Mouse (Mus musculus): ENCODE results near the gene Itpkb. TPM values are rescaled to one million over a fixed set of nuclear protein-coding genes. Genes with fewer than 3 reads are reported as not detected.

The Itpkb gene
- polyA plus RNA-seq, 1 experiment from 2014 or later: 11.2 TPM

DNA sequence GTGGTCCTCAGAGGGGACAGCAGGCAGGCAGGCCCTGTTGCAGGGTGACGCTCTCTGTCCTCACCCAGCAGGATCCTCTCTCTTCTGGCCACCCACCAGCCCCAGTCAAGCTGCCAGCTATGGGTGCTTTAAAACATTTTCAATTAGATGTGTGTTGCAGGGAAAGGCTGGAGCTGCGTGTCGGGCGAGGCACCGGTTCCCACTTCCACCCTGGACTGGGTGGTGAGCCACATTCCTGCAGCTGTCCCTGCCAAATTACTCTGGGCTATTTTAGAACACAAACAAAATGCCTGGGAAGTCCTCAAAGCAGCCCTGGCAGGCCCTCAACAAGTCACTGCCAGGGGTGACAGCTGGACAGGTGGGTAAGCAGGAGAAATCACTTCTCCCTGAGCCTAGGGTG is 132.1 kb downstream of the Itpkb start:
- ATAC-seq (ENCODE audit: insufficient number of reproducible peaks, insufficient read depth, low FRiP score, low TSS enrichment, low read depth): no peak
- peaks cover 26% of the 10 kb centered on the region for H3K4me1 ChIP-seq
- no peaks in the 10 kb centered on the region for H3K9me3 ChIP-seq
- no peaks in the 10 kb centered on the region for H3K36me3 ChIP-seq
- H3K4me3 ChIP-seq: no peak overlapping the region
- no peak overlapping the region for H3K9ac ChIP-seq
- no peak overlapping the region for H3K27ac ChIP-seq
- 81% methylated on average over 5 of the region's 5 CpGs for WGBS
- H3K27me3 ChIP-seq: peaks cover 3% of the 10 kb centered on the region; the same call in 1 of the 2 replicates
- no peak overlapping the region for H3K4me2 ChIP-seq

DNA sequence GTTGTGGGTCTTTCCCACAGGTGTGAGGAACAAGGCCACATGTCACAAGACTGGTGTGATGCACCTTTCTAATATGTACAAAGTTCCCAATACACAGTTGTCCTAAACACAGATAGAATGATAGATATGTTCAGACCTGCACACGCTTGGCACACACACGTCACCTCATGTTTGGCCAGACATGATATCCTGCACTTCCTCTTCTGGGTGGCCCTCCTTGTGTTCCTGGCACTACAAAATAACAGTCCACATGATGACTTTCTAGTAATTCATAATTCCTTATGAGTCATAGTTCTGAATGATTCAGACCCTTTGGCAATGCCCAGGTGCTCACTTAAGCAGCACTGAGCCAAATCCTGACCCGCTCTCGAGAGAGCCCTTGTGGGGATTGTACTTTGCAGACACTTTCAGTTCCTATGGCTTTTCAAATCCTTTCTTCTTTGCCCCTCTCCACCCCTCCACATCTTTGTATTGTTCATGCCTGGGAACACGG is 132.7 kb downstream of the Itpkb start:
- 90% methylated on average over 5 of the region's 5 CpGs for WGBS
- H3K4me3 ChIP-seq: no peak overlapping the region
- no peak for ATAC-seq (ENCODE audit: insufficient number of reproducible peaks, insufficient read depth, low FRiP score, low TSS enrichment, low read depth)
- H3K27me3 ChIP-seq: peaks cover 3% of the 10 kb centered on the region; the same call in 1 of the 2 replicates
- H3K4me1 ChIP-seq: peaks cover 20% of the 10 kb centered on the region
- no peak overlapping the region for H3K9ac ChIP-seq
- no peak overlapping the region for H3K4me2 ChIP-seq
- H3K9me3 ChIP-seq: no peaks in the 10 kb centered on the region
- no peak overlapping the region for H3K27ac ChIP-seq
- H3K36me3 ChIP-seq: no peaks in the 10 kb centered on the region

DNA sequence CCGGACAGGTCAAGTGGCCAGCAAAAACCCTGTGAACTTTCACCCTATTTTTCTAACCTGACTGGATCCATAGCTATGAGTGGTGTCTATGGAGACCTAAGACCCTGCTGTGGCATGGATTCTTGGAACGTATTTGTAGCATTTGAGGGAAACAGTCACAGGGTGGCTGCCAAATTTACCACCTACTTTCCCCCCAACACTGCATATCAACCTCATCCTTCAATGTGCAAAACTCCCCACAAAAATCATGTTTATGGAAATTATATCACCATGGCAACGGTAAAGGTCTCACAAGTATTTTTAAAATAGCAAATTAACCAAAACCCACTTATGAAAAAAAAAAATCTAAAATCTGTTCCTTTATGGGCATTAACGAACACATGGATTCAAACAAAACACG is 134.1 kb downstream of the Itpkb start:
- WGBS: 71% methylated on average over 5 of the region's 5 CpGs
- Histone ChIP-seq H3K4me3 (no peak overlapping the region), H3K4me2 (no peak overlapping the region), H3K27me3 (peaks cover 3% of the 10 kb centered on the region; the same call in 1 of the 2 replicates), H3K27ac (no peak overlapping the region), H3K9me3 (no peaks in the 10 kb centered on the region), H3K9ac (no peak overlapping the region), H3K36me3 (no peaks in the 10 kb centered on the region), H3K4me1 (peaks cover 10% of the 10 kb centered on the region; the same call in 1 of the 2 replicates)
- ATAC-seq (ENCODE audit: insufficient number of reproducible peaks, insufficient read depth, low FRiP score, low TSS enrichment, low read depth): no peak

DNA sequence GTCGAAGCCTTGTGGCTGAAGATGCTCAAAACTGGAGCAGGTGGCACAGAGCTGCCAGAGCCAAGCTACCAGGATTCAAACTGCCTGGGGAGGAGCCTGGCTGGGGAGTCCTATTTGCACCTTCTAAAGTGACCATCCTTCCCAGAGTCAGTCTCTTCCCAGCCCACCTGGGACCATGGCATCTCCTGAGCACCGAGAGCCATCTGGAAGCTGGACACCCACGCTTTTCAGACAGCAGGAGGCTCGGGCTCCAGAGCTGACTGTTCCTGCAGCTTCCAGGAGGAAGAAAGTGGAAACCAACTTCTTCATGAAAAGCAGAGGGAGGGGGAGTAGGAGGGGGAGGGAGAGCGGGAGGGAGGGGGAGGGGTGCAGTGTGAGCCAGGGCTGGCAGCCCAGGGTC is 135.3 kb downstream of the Itpkb start:
- Histone ChIP-seq H3K9me3 (no peaks in the 10 kb centered on the region), H3K27me3 (peaks cover 3% of the 10 kb centered on the region; the same call in 1 of the 2 replicates), H3K4me1 (peaks cover 8% of the 10 kb centered on the region; the same call in 1 of the 2 replicates), H3K9ac (no peak overlapping the region), H3K36me3 (no peaks in the 10 kb centered on the region), H3K4me3 (no peak overlapping the region), H3K27ac (no peak overlapping the region), H3K4me2 (no peak overlapping the region)
- 58% methylated on average over 5 of the region's 5 CpGs for WGBS
- ATAC-seq (ENCODE audit: insufficient number of reproducible peaks, insufficient read depth, low FRiP score, low TSS enrichment, low read depth): no peak

DNA sequence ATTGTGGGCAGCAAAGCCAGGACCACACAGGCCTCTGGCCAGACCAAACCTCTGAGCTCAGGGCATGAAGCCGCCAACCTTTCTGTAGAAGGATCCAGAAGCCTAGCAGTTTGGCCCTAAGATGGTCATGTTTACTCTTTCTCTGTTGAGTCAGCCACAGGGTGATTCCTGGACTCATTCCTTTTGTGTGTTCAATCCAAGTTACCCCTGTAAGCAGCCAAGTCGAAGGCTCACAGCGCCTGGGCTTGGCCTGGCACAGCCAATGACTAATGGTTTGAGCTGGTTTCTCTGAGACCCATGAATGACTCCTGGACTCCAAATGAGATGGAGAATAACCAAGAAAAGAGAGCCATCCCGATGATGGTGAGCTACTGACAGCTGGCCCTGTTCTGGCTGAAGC is 137.7 kb downstream of the Itpkb start:
- WGBS: 90% methylated on average over 4 of the region's 4 CpGs
- no peak overlapping the region for H3K4me3 ChIP-seq
- H3K9ac ChIP-seq: no peak overlapping the region
- H3K27me3 ChIP-seq: no peaks in the 10 kb centered on the region
- no peaks in the 10 kb centered on the region for H3K36me3 ChIP-seq
- H3K9me3 ChIP-seq: no peaks in the 10 kb centered on the region
- no peak overlapping the region for H3K27ac ChIP-seq
- H3K4me1 ChIP-seq: no peaks in the 10 kb centered on the region
- ATAC-seq (ENCODE audit: insufficient number of reproducible peaks, insufficient read depth, low FRiP score, low TSS enrichment, low read depth): no peak
- no peak overlapping the region for H3K4me2 ChIP-seq

DNA sequence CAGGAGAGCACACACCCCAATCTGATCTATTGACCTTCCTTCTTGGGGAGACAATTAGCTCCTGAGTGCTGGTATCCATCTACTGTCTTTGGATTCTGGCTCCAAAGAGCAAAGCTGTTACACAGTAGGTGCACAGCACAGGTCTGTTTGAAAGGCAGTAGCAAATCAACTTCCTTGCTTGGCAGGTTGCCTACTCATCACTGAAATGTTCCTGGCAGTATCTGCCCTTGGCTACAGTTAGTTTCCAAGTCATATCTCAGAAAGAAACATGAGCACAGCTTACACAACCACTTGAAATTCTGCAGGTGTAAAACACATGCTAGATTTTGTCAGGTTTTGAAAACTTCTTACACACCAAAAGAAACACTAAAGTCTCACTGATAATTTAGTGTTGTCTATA is 143.3 kb downstream of the Itpkb start:
- H3K27me3 ChIP-seq: peaks cover 11% of the 10 kb centered on the region
- H3K36me3 ChIP-seq: no peaks in the 10 kb centered on the region
- no peak for ATAC-seq (ENCODE audit: insufficient number of reproducible peaks, insufficient read depth, low FRiP score, low TSS enrichment, low read depth)
- H3K4me1 ChIP-seq: no peaks in the 10 kb centered on the region
- H3K9me3 ChIP-seq: no peaks in the 10 kb centered on the region
- H3K9ac ChIP-seq: no peak overlapping the region
- H3K4me3 ChIP-seq: no peak overlapping the region
- no peak overlapping the region for H3K4me2 ChIP-seq
- H3K27ac ChIP-seq: no peak overlapping the region

Other genes with a start within 250 kb of the Itpkb start
- gene Coq8a, start 130.9 kb upstream of the Itpkb start, polyA plus RNA-seq (2015; fragmentation: Nextera tagmentation; extraction: Ambion mirVana): 4.1 and 5.3 TPM in 2 replicates
- 9.4 and 11.3 TPM in 2 replicates for gene Psen2, start 67.0 kb upstream of the Itpkb start, polyA plus RNA-seq (2015; fragmentation: Nextera tagmentation; extraction: Ambion mirVana)
- 0.31 and 1.9 TPM in 2 replicates for gene Stum, start 153.0 kb downstream of the Itpkb start, polyA plus RNA-seq (2015; fragmentation: Nextera tagmentation; extraction: Ambion mirVana)
- gene Parp1, start 238.4 kb downstream of the Itpkb start, polyA plus RNA-seq (2015; fragmentation: Nextera tagmentation; extraction: Ambion mirVana): 119 and 137 TPM in 2 replicates

Measured in embryonic facial prominence, embryonic 13.5 days (tissue).